Mouse (Mus musculus): ENCODE measurements around the gene Src. TPM values are rescaled to one million over a fixed set of nuclear protein-coding genes. Genes with fewer than 3 reads are reported as not detected.

The Src gene
- polyA plus RNA-seq, 1 experiment from 2014 or later, result 6.2 TPM

DNA sequence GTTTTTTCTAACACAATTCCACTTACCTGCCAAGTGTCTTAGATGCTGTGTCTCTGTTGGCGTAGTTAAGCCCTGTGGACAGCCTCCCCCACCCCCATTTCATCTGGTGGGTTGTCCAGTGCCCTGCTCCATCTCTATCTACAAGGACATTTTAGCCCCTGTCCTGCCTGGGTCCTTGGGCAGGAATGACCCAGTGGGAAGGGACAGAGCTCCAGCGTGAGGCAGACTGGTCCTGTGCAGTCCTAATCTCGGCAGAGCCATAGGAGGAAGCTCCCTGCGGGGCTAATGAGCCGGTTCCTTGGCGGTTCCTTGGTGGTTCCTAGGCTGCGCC, 28.7 kb upstream of the Src start:
- Histone ChIP-seq H3K4me3 (ENCODE audit: low read depth, low read length) (no peak overlapping the region), H3K36me3 (ENCODE audit: control insufficient read depth, insufficient read depth, low read length) (peaks cover 3% of the 10 kb centered on the region; the same call in 1 of the 2 replicates), H3K9me3 (replicated peaks; ENCODE audit: control insufficient read depth, low read length) (no peaks in the 10 kb centered on the region), H3K27ac (ENCODE audit: low read depth, low read length) (no peak overlapping the region), H3K4me2 (no peak overlapping the region), H3K27me3 (ENCODE audit: control insufficient read depth, insufficient read depth, low read length) (no peaks in the 10 kb centered on the region), H3K4me1 (ENCODE audit: control insufficient read depth, insufficient read depth, low read length) (no peaks in the 10 kb centered on the region; the same call in 1 of the 2 replicates), H3K9ac (ENCODE audit: low read depth, low read length) (no peak overlapping the region)
- WGBS (ENCODE audit: insufficient replicate concordance), result 79% methylated on average over 7 of the region's 7 CpGs
- no peak for ATAC-seq (replicated peaks; ENCODE audit: insufficient number of reproducible peaks, low FRiP score, low TSS enrichment)

DNA sequence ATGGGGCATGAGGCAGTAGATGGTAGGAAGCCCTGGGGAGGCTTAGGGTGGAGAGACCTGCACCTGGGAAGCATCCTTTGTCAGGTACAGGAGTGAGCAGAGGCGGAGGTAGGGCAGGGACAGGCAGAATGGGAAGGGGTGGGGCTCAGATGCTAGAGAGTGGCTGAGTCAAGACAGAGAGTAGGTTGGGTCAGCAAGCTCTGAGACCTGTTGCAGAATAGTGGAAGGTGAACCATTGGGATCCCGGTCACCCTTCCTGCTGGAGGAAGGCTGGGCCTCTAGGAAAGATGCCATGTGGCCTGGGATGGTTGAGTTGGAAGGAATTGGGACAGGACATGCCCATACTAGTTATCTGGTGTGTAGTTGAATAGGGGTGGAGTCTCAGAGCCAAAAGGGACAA, 25.9 kb upstream of the Src start:
- no peak for ATAC-seq (replicated peaks; ENCODE audit: insufficient number of reproducible peaks, low FRiP score, low TSS enrichment)
- no peaks in the 10 kb centered on the region for H3K9me3 ChIP-seq (replicated peaks; ENCODE audit: control insufficient read depth, low read length)
- 94% methylated on average over 2 of the region's 2 CpGs for WGBS (ENCODE audit: insufficient replicate concordance)

DNA sequence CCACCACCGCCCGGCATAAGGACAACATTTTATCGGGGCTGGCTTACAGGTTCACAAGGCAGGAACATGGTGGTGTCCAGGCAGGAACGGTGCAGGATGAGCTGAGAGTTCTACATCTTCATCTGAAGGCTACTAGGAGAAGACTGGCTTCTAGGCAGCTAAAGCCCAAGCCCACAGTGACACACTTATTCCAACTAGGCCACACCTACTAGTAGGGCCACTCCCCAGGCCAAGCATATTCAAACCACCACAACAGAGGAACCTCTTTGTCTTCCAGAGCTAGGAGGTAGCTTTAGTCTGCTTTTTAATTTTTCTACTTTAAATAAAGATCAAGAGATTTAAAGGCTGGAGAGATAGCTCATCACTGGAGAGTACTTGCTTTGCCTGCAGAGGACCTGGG, 24.7 kb upstream of the Src start:
- ATAC-seq (replicated peaks; ENCODE audit: insufficient number of reproducible peaks, low FRiP score, low TSS enrichment), result no peak
- Histone ChIP-seq H3K4me2 (no peak overlapping the region), H3K9ac (ENCODE audit: low read depth, low read length) (no peak overlapping the region), H3K4me1 (ENCODE audit: control insufficient read depth, insufficient read depth, low read length) (peaks cover 6% of the 10 kb centered on the region; the same call in 1 of the 2 replicates), H3K36me3 (ENCODE audit: control insufficient read depth, insufficient read depth, low read length) (peaks cover 14% of the 10 kb centered on the region), H3K27ac (ENCODE audit: low read depth, low read length) (no peak overlapping the region), H3K4me3 (ENCODE audit: low read depth, low read length) (no peak overlapping the region), H3K27me3 (ENCODE audit: control insufficient read depth, insufficient read depth, low read length) (no peaks in the 10 kb centered on the region), H3K9me3 (replicated peaks; ENCODE audit: control insufficient read depth, low read length) (no peaks in the 10 kb centered on the region)
- WGBS (ENCODE audit: insufficient replicate concordance), result 98% methylated on average over 4 of the region's 4 CpGs

More for the DNA sequence above, 25.9 kb upstream of the Src start:
- H3K9ac ChIP-seq (ENCODE audit: low read depth, low read length), result no peak overlapping the region
- H3K4me2 ChIP-seq, result no peak overlapping the region
- no peak overlapping the region for H3K27ac ChIP-seq (ENCODE audit: low read depth, low read length)
- H3K27me3 ChIP-seq (ENCODE audit: control insufficient read depth, insufficient read depth, low read length), result no peaks in the 10 kb centered on the region
- H3K4me1 ChIP-seq (ENCODE audit: control insufficient read depth, insufficient read depth, low read length), result peaks cover 6% of the 10 kb centered on the region; the same call in 1 of the 2 replicates
- 0 out of 2 replicates have a peak, but pooled peaks cover 6% of the 10 kb centered on the region for H3K36me3 ChIP-seq (ENCODE audit: control insufficient read depth, insufficient read depth, low read length)
- no peak overlapping the region for H3K4me3 ChIP-seq (ENCODE audit: low read depth, low read length)

DNA sequence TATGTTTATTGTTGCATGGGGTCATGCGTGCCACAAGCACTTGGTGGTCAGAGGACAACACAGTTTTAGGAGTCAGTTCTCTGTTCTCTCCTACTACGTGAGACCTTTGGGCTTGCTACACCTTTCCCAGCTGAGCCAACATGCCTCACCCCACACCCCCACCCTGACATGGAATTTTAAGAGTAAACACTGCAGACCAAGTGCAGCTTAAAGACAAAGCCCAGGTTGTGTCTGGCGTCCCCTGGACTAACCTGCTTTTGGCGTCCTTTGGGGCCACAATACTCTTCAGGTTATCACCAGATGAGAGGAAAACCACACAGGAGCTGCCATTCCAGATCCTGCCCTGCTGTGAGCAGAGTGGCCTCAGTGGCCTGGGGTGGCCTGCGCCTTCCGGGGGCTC, 23.4 kb upstream of the Src start:
- H3K36me3 ChIP-seq (ENCODE audit: control insufficient read depth, insufficient read depth, low read length), result peaks cover 18% of the 10 kb centered on the region
- peaks cover 6% of the 10 kb centered on the region; the same call in 1 of the 2 replicates for H3K4me1 ChIP-seq (ENCODE audit: control insufficient read depth, insufficient read depth, low read length)
- H3K27ac ChIP-seq (ENCODE audit: low read depth, low read length), result no peak overlapping the region
- ATAC-seq (replicated peaks; ENCODE audit: insufficient number of reproducible peaks, low FRiP score, low TSS enrichment), result no peak
- no peak overlapping the region for H3K9ac ChIP-seq (ENCODE audit: low read depth, low read length)
- H3K4me2 ChIP-seq, result no peak overlapping the region
- H3K9me3 ChIP-seq (replicated peaks; ENCODE audit: control insufficient read depth, low read length), result no peaks in the 10 kb centered on the region
- no peak overlapping the region for H3K4me3 ChIP-seq (ENCODE audit: low read depth, low read length)
- 53% methylated on average over 6 of the region's 6 CpGs for WGBS (ENCODE audit: insufficient replicate concordance)
- no peaks in the 10 kb centered on the region for H3K27me3 ChIP-seq (ENCODE audit: control insufficient read depth, insufficient read depth, low read length)

DNA sequence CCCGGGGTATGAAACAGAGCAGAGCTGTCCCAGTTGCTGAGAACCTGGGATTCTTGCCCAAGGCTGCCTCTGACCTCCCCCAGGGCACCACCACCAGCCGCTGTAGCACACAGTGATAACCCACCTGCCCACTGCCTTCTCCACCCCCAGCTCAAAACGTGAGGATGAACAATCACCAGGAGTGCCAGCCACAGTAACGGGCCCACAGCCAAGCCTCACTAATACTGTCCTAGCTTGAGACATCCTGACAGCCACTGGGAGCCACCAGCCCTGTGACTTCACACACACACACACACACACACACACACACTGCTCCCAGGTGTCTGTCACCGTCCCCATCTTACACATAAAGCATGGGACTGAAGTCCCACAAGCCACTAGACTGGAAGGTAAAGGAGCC, 22.9 kb upstream of the Src start:
- Histone ChIP-seq H3K4me3 (ENCODE audit: low read depth, low read length) (no peak overlapping the region), H3K27me3 (ENCODE audit: control insufficient read depth, insufficient read depth, low read length) (no peaks in the 10 kb centered on the region), H3K4me1 (ENCODE audit: control insufficient read depth, insufficient read depth, low read length) (peaks cover 6% of the 10 kb centered on the region; the same call in 1 of the 2 replicates), H3K9ac (ENCODE audit: low read depth, low read length) (no peak overlapping the region), H3K4me2 (no peak overlapping the region), H3K36me3 (ENCODE audit: control insufficient read depth, insufficient read depth, low read length) (peaks cover 18% of the 10 kb centered on the region), H3K27ac (ENCODE audit: low read depth, low read length) (no peak overlapping the region), H3K9me3 (replicated peaks; ENCODE audit: control insufficient read depth, low read length) (no peaks in the 10 kb centered on the region)
- WGBS (ENCODE audit: insufficient replicate concordance), result 65% methylated on average over 5 of the region's 5 CpGs
- no peak for ATAC-seq (replicated peaks; ENCODE audit: insufficient number of reproducible peaks, low FRiP score, low TSS enrichment)

DNA sequence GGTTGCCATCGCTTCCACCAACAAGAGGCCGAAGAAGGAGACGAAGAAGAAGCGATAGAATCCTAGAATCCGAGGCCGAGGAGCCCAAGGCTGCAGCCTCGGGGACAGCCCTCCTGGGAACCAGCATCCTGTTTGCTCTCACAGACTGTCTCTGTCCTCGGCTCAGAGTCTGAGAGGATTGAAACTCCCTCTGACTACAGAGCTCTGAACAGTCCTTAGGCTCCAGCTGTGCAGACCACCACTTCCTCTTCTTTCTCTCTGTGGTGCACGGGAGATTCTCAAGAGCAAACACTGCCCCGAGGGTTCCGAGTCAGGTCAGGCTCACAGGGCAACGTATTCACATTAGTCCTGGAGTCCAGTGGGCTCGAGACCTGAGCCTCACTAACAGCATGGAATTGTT, 22.3 kb upstream of the Src start:
- Histone ChIP-seq H3K4me2 (no peak overlapping the region), H3K9ac (ENCODE audit: low read depth, low read length) (no peak overlapping the region), H3K4me3 (ENCODE audit: low read depth, low read length) (no peak overlapping the region), H3K36me3 (ENCODE audit: control insufficient read depth, insufficient read depth, low read length) (peaks cover 18% of the 10 kb centered on the region), H3K9me3 (replicated peaks; ENCODE audit: control insufficient read depth, low read length) (no peaks in the 10 kb centered on the region), H3K4me1 (ENCODE audit: control insufficient read depth, insufficient read depth, low read length) (peaks cover 6% of the 10 kb centered on the region; the same call in 1 of the 2 replicates), H3K27me3 (ENCODE audit: control insufficient read depth, insufficient read depth, low read length) (no peaks in the 10 kb centered on the region), H3K27ac (ENCODE audit: low read depth, low read length) (no peak overlapping the region)
- 60% methylated on average over 13 of the region's 13 CpGs for WGBS (ENCODE audit: insufficient replicate concordance)
- ATAC-seq (replicated peaks; ENCODE audit: insufficient number of reproducible peaks, low FRiP score, low TSS enrichment), result no peak

DNA sequence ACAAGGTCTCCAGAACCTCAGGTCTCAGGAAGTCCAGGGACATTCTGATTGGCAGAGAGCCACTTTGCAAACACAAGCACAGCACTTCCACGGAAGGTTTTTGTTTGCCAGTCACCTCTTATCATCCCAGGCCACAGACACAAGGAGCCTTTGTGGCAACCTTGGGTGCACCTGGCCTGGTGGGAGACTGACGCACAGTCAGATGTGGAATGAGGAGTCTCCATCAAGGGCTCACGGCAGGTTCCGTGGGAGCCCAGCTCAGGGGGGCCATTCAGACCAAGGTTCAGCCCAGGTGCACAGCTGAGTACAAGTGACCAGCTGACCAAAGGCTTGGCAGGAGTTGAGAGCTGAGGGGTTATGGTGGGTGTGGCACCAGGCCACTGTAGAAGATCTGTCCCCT, 20.9 kb upstream of the Src start:
- peaks cover 18% of the 10 kb centered on the region for H3K36me3 ChIP-seq (ENCODE audit: control insufficient read depth, insufficient read depth, low read length)
- H3K27me3 ChIP-seq (ENCODE audit: control insufficient read depth, insufficient read depth, low read length), result no peaks in the 10 kb centered on the region
- ATAC-seq (replicated peaks; ENCODE audit: insufficient number of reproducible peaks, low FRiP score, low TSS enrichment), result no peak
- H3K9me3 ChIP-seq (replicated peaks; ENCODE audit: control insufficient read depth, low read length), result no peaks in the 10 kb centered on the region
- no peak overlapping the region for H3K4me2 ChIP-seq
- no peak overlapping the region for H3K9ac ChIP-seq (ENCODE audit: low read depth, low read length)
- no peak overlapping the region for H3K4me3 ChIP-seq (ENCODE audit: low read depth, low read length)
- peaks cover 6% of the 10 kb centered on the region; the same call in 1 of the 2 replicates for H3K4me1 ChIP-seq (ENCODE audit: control insufficient read depth, insufficient read depth, low read length)
- H3K27ac ChIP-seq (ENCODE audit: low read depth, low read length), result no peak overlapping the region
- 77% methylated on average over 4 of the region's 4 CpGs for WGBS (ENCODE audit: insufficient replicate concordance)

DNA sequence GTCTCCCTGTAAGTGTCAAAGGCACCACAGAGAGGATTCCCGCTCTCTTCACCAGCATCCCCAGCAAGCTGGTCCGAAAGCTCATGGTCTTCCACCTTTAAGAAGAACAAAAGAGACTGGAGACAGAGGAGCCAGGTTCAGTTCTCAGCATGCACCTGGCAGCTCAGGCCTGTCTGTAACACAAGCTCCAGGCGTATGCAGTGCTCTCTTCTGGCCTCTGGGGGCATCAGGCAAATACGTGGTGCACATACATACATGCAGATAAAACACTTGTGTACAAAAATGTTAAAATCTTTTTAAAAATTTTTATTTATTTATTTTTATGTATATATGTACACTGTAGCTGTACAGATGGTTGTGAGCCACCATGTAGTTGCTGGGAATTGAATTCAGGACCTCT, 19.7 kb upstream of the Src start:
- Histone ChIP-seq H3K36me3 (ENCODE audit: control insufficient read depth, insufficient read depth, low read length) (peaks cover 18% of the 10 kb centered on the region), H3K4me3 (ENCODE audit: low read depth, low read length) (no peak overlapping the region), H3K4me1 (ENCODE audit: control insufficient read depth, insufficient read depth, low read length) (peaks cover 6% of the 10 kb centered on the region; the same call in 1 of the 2 replicates), H3K27me3 (ENCODE audit: control insufficient read depth, insufficient read depth, low read length) (no peaks in the 10 kb centered on the region), H3K9ac (ENCODE audit: low read depth, low read length) (no peak overlapping the region), H3K27ac (ENCODE audit: low read depth, low read length) (no peak overlapping the region), H3K4me2 (no peak overlapping the region), H3K9me3 (replicated peaks; ENCODE audit: control insufficient read depth, low read length) (no peaks in the 10 kb centered on the region)
- no peak for ATAC-seq (replicated peaks; ENCODE audit: insufficient number of reproducible peaks, low FRiP score, low TSS enrichment)
- WGBS (ENCODE audit: insufficient replicate concordance), result 96% methylated on average over 4 of the region's 4 CpGs

DNA sequence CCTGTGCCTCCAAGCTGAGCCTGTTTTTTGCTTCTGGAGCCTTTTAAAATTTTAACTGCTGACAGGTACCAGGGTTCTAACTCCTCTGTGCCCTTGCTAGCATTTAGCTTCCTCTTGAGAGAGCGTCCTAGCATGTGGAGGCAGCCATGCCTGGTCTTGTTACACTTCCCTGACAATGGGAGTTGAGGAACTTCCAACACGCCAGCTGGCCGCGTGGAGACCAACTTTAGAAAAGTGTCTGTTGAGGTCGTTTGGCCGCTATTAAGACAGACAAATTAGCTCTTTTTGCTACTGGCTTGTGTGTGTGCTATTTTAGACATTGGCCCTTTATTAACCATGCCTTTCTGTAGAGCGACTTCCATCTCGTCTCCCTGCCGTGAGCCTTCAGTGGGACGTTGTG, 18.4 kb upstream of the Src start:
- Histone ChIP-seq H3K9ac (ENCODE audit: low read depth, low read length) (no peak overlapping the region), H3K4me3 (ENCODE audit: low read depth, low read length) (no peak overlapping the region), H3K27me3 (ENCODE audit: control insufficient read depth, insufficient read depth, low read length) (no peaks in the 10 kb centered on the region), H3K36me3 (ENCODE audit: control insufficient read depth, insufficient read depth, low read length) (peaks cover 18% of the 10 kb centered on the region), H3K4me1 (ENCODE audit: control insufficient read depth, insufficient read depth, low read length) (peaks cover 6% of the 10 kb centered on the region; the same call in 1 of the 2 replicates), H3K27ac (ENCODE audit: low read depth, low read length) (no peak overlapping the region), H3K9me3 (replicated peaks; ENCODE audit: control insufficient read depth, low read length) (no peaks in the 10 kb centered on the region), H3K4me2 (no peak overlapping the region)
- ATAC-seq (replicated peaks; ENCODE audit: insufficient number of reproducible peaks, low FRiP score, low TSS enrichment), result no peak
- WGBS (ENCODE audit: insufficient replicate concordance), result 88% methylated on average over 10 of the region's 10 CpGs
